Mouse (Mus musculus) liver, embryonic 16.5 days (tissue): ENCODE measurements around the gene Moxd1. TPM values are rescaled to one million over a fixed set of nuclear protein-coding genes. Genes with fewer than 3 reads are reported as not detected.

Source experiments
- ATAC-seq: fragments of 200-750 bp; cut with Nextera tagmentation; 2 replicates; pipeline ENCODE4 v1.8.0; 2017; ENCODE audit warnings: low read depth, mild to moderate bottlenecking, moderate number of reproducible peaks, moderate library complexity
- H3K27ac ChIP-seq: fragments of 300-500 bp; sonication (generic); 2 replicates; pipeline ENCODE4 v1.5.1; 2014; ENCODE audit warnings: mild to moderate bottlenecking, low read length
- H3K27me3 ChIP-seq: fragments of 300-500 bp; sonication (generic); 2 replicates; pipeline ENCODE4 v1.6.1; 2014; ENCODE audit warnings: low read depth, low read length, mixed read lengths; ENCODE audit not compliant: control insufficient read depth, insufficient read depth
- H3K36me3 ChIP-seq: fragments of 300-500 bp; sonication (generic); 2 replicates; pipeline ENCODE4 v1.6.1; 2014; ENCODE audit warnings: mild to moderate bottlenecking; ENCODE audit not compliant: control insufficient read depth, insufficient read depth
- H3K4me1 ChIP-seq: fragments of 300-500 bp; sonication (generic); 2 replicates; pipeline ENCODE4 v1.6.1; 2014; ENCODE audit warnings: low read depth, low read length, mixed read lengths; ENCODE audit not compliant: control insufficient read depth
- H3K4me2 ChIP-seq: fragments of 300-500 bp; sonication (generic); 2 replicates; pipeline ENCODE4 v1.6.1; 2014; ENCODE audit warnings: low read depth, low read length, mixed read lengths
- H3K4me3 ChIP-seq: fragments of 300-500 bp; sonication (generic); 2 replicates; pipeline ENCODE4 v1.5.1; 2014; ENCODE audit warnings: low read depth, mild to moderate bottlenecking, low read length
- H3K9ac ChIP-seq: fragments of 300-500 bp; sonication (generic); 2 replicates; pipeline ENCODE4 v1.6.1; 2014; ENCODE audit warnings: low read depth, low read length
- H3K9me3 ChIP-seq: fragments of 300-500 bp; sonication (generic); replicated peaks from 2 replicates; pipeline ENCODE4 v1.6.1; 2016; ENCODE audit warnings: low read length; ENCODE audit not compliant: control insufficient read depth
- WGBS: fragments of 180-500 bp; shearing (Covaris S2); extraction: QIAGEN DNeasy Blood & Tissue Kit; methylation state at CpG from one replicate; pipeline ENCODE4 v1.1.7; 2014; ENCODE audit not compliant: insufficient replicate concordance; 5-methylcytosine and 5-hydroxymethylcytosine counted together
- polyA plus RNA-seq: library from polyadenylated mRNA; unstranded; fragments of >200 nt; fragmentation: Nextera tagmentation; extraction: Ambion mirVana; gene quantifications from 2 replicates; pipeline ENCODE4 v1.2.1, GENCODE M21; 2015

The Moxd1 gene
- polyA plus RNA-seq, 1 experiment from 2014 or later, result 0.25 TPM

GRCm38 (mm10) chr10:24222911-24223310, 406 bp upstream of the Moxd1 start:
- Histone ChIP-seq H3K27ac (no peak overlapping the region), H3K36me3 (no peaks in the 10 kb centered on the region), H3K27me3 (peaks cover 28% of the 10 kb centered on the region), H3K4me2 (peak overlapping the region; percentile 54), H3K4me3 (peak overlapping the region; percentile 41), H3K9ac (no peak overlapping the region), H3K9me3 (no peaks in the 10 kb centered on the region), H3K4me1 (no peaks in the 10 kb centered on the region)
- no peak for ATAC-seq
- WGBS, result 20% methylated on average over 6 of the region's 6 CpGs

GRCm38 (mm10) chr10:24224591-24224990, 1.3 kb downstream of the Moxd1 start:
- Histone ChIP-seq H3K4me1 (no peaks in the 10 kb centered on the region), H3K27ac (no peak overlapping the region), H3K4me3 (no peak overlapping the region), H3K4me2 (no peak overlapping the region), H3K9ac (no peak overlapping the region), H3K27me3 (peaks cover 28% of the 10 kb centered on the region), H3K9me3 (no peaks in the 10 kb centered on the region), H3K36me3 (no peaks in the 10 kb centered on the region)
- WGBS, result 22% methylated on average over 8 of the region's 8 CpGs
- no peak for ATAC-seq

- Histone ChIP-seq H3K4me3 (no peak overlapping the region), H3K27ac (no peak overlapping the region)
- 49% methylated on average over 12 of the region's 12 CpGs for WGBS
These were observed 5.2 kb downstream of the Moxd1 start for GRCm38 (mm10) chr10:24228318-24229183.

GRCm38 (mm10) chr10:24232281-24232680, 9.0 kb downstream of the Moxd1 start:
- no peak overlapping the region for H3K9ac ChIP-seq
- no peak for ATAC-seq
- H3K4me3 ChIP-seq, result no peak overlapping the region
- no peaks in the 10 kb centered on the region for H3K9me3 ChIP-seq
- no peaks in the 10 kb centered on the region for H3K27me3 ChIP-seq
- no peaks in the 10 kb centered on the region for H3K4me1 ChIP-seq
- no peak overlapping the region for H3K27ac ChIP-seq
- no peaks in the 10 kb centered on the region for H3K36me3 ChIP-seq
- 46% methylated on average over 4 of the region's 4 CpGs for WGBS
- H3K4me2 ChIP-seq, result no peak overlapping the region

More at GRCm38 (mm10) chr10:24228318-24229183, 5.2 kb downstream of the Moxd1 start:
- H3K36me3 ChIP-seq, result no peaks in the 10 kb centered on the region
- H3K9me3 ChIP-seq, result no peaks in the 10 kb centered on the region
- ATAC-seq, result no peak
- peaks cover 14% of the 10 kb centered on the region for H3K27me3 ChIP-seq
- H3K4me1 ChIP-seq, result no peaks in the 10 kb centered on the region
- no peak overlapping the region for H3K9ac ChIP-seq
- H3K4me2 ChIP-seq, result no peak overlapping the region

GRCm38 (mm10) chr10:24235426-24236283, 12.3 kb downstream of the Moxd1 start:
- Histone ChIP-seq H3K4me1 (no peaks in the 10 kb centered on the region), H3K4me2 (no peak overlapping the region), H3K36me3 (no peaks in the 10 kb centered on the region), H3K9me3 (no peaks in the 10 kb centered on the region), H3K27ac (no peak overlapping the region), H3K27me3 (no peaks in the 10 kb centered on the region), H3K9ac (no peak overlapping the region), H3K4me3 (no peak overlapping the region)
- 60% methylated on average over 23 of the region's 23 CpGs for WGBS
- ATAC-seq, result no peak

- H3K4me2 ChIP-seq, result no peak overlapping the region
- no peak overlapping the region for H3K27ac ChIP-seq
- no peak for ATAC-seq
- H3K36me3 ChIP-seq, result no peaks in the 10 kb centered on the region
- H3K27me3 ChIP-seq, result no peaks in the 10 kb centered on the region
- no peaks in the 10 kb centered on the region for H3K9me3 ChIP-seq
- no peak overlapping the region for H3K9ac ChIP-seq
- WGBS, result 53% methylated on average over 4 of the region's 4 CpGs
- H3K4me1 ChIP-seq, result no peaks in the 10 kb centered on the region
- H3K4me3 ChIP-seq, result no peak overlapping the region
These were observed 23.5 kb downstream of the Moxd1 start for GRCm38 (mm10) chr10:24246815-24247214.

- no peaks in the 10 kb centered on the region for H3K36me3 ChIP-seq
- H3K27ac ChIP-seq, result no peak overlapping the region
- no peak for ATAC-seq
These were observed 24.8 kb downstream of the Moxd1 start for GRCm38 (mm10) chr10:24248116-24248515.

GRCm38 (mm10) chr10:24251631-24252030, 28.3 kb downstream of the Moxd1 start:
- Histone ChIP-seq H3K27me3 (no peaks in the 10 kb centered on the region), H3K9me3 (no peaks in the 10 kb centered on the region), H3K27ac (no peak overlapping the region), H3K4me1 (no peaks in the 10 kb centered on the region), H3K9ac (no peak overlapping the region), H3K4me2 (no peak overlapping the region), H3K36me3 (no peaks in the 10 kb centered on the region), H3K4me3 (no peak overlapping the region)
- ATAC-seq, result no peak

More at GRCm38 (mm10) chr10:24248116-24248515, 24.8 kb downstream of the Moxd1 start:
- no peak overlapping the region for H3K4me3 ChIP-seq
- no peaks in the 10 kb centered on the region for H3K27me3 ChIP-seq
- H3K9ac ChIP-seq, result no peak overlapping the region
- no peaks in the 10 kb centered on the region for H3K9me3 ChIP-seq
- no peak overlapping the region for H3K4me2 ChIP-seq
- no peaks in the 10 kb centered on the region for H3K4me1 ChIP-seq

- H3K9ac ChIP-seq, result no peak overlapping the region
- H3K4me1 ChIP-seq, result no peaks in the 10 kb centered on the region
- no peak for ATAC-seq
- H3K27ac ChIP-seq, result no peak overlapping the region
- H3K4me2 ChIP-seq, result no peak overlapping the region
- WGBS, result 44% methylated on average over 7 of the region's 7 CpGs
- H3K27me3 ChIP-seq, result no peaks in the 10 kb centered on the region
- H3K36me3 ChIP-seq, result no peaks in the 10 kb centered on the region
- H3K9me3 ChIP-seq, result no peaks in the 10 kb centered on the region
- H3K4me3 ChIP-seq, result no peak overlapping the region
These were observed 34.8 kb downstream of the Moxd1 start for GRCm38 (mm10) chr10:24258150-24258549.
